8 mouse cellular contexts compared by ENCODE assay signal in the genomic region with DNA sequence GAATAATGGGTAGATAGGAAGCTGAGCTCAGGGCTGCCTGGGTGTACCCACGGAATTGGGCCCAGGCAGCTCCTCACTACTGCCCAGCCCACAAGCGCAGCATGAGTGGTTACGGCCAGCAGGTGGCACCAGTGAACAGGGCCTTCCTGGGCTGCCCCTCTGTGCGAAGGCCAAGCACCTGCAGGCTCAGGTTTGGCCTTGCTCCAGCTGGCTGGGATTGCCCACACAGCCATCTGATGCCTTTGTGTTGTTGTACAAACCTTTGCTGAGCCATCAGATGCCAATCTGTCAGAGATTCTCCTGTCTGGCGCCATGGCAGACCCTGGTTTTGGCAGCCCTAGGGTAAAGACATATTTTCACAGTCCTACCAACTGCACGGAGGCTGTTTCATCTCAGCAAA. TPM values are rescaled to one million over a fixed set of nuclear protein-coding genes. Genes with fewer than 3 reads are reported as not detected.
A peak's percentile ranks its signal among the peaks of the same experiment; 100 is the strongest.
DNase-seq lines count a peak whose midpoint lies in the region; ATAC-seq and TF ChIP-seq lines count a peak whose summit lies in the region.

No protein-coding gene starts in this region.

- no peaks in the 10 kb centered on the region for H3K9me3 ChIP-seq in hindbrain, postnatal 0 days (ENCODE audit: low read length)
- H3K9me3 ChIP-seq in midbrain, embryonic 12.5 days = no peaks in the 10 kb centered on the region

- H3K27ac ChIP-seq in left cerebral cortex, adult 2 months = no peak overlapping the region
- no peak overlapping the region for H3K27ac ChIP-seq in hindbrain, postnatal 0 days
- H3K27ac ChIP-seq in midbrain, embryonic 12.5 days (replicated peaks) = no peak overlapping the region

- no peaks in the 10 kb centered on the region for H3K4me1 ChIP-seq in hindbrain, postnatal 0 days (ENCODE audit: insufficient read depth, low read length)
- no peaks in the 10 kb centered on the region for H3K4me1 ChIP-seq in midbrain, embryonic 12.5 days

- ATAC-seq in hindbrain, postnatal 0 days = peak; percentile 80
- peak; percentile 75 for ATAC-seq in midbrain, embryonic 12.5 days (ENCODE audit: low FRiP score, low read depth)

- no peak overlapping the region for H3K4me3 ChIP-seq in left cerebral cortex, adult 2 months
- H3K4me3 ChIP-seq in hindbrain, postnatal 0 days (ENCODE audit: low read length) = no peak overlapping the region
- no peak overlapping the region for H3K4me3 ChIP-seq in midbrain, embryonic 12.5 days

- DNase-seq in left cerebral cortex, adult 2 months (ENCODE audit: extremely low spot score in 1 of 2, low spot score in 2 of 2) = peak; percentile 55 to 70
- no peak for DNase-seq in left cerebral cortex, adult 8-10 months (ENCODE audit: low spot score in 2 of 2)
- peak; percentile 98 for DNase-seq in cerebellum, adult 9-11 months
- peak; percentile 65 for DNase-seq in forelimb bud, embryonic 11.5 days (ENCODE audit: low read depth, low spot score)
- DNase-seq in hindbrain, postnatal 0 days (ENCODE audit: low spot score) = peak; percentile 91
- peak; percentile 66 to 70 for DNase-seq in layer of hippocampus, postnatal 36 days
- peak; percentile 61 for DNase-seq in spleen, adult 12 weeks (ENCODE audit: low spot score)

- 16% methylated on average over 6 of the region's 6 CpGs for WGBS in hindbrain, postnatal 0 days
- whole genome bisulfite sequencing in midbrain, embryonic 12.5 days = 33% methylated on average over 6 of the region's 6 CpGs

- no peaks in the 10 kb centered on the region for H3K36me3 ChIP-seq in hindbrain, postnatal 0 days (ENCODE audit: insufficient read depth, low read length)
- H3K36me3 ChIP-seq in midbrain, embryonic 12.5 days = no peaks in the 10 kb centered on the region

- H3K4me2 ChIP-seq in hindbrain, postnatal 0 days (ENCODE audit: low read depth, low read length) = no peak overlapping the region
- H3K4me2 ChIP-seq in midbrain, embryonic 12.5 days (replicated peaks) = no peak overlapping the region

- peak; percentile 89 for TF ChIP-seq CTCF in left cerebral cortex, adult 2 months (IDR thresholded peaks at IDR 0.05)
- TF ChIP-seq CTCF in hindbrain, postnatal 0 days (IDR thresholded peaks at IDR 0.05; ENCODE audit: low read depth) = peak; percentile 95

- intact Hi-C loops in left cerebral cortex, adult 2 months (cut with DNase I) = loop anchor here (1.0 kb wide), 1 partner anchor 86 kb away; no protein-coding TSS in a partner anchor

- no peaks in the 10 kb centered on the region for H3K27me3 ChIP-seq in hindbrain, postnatal 0 days (ENCODE audit: insufficient read depth, low read length)
- no peaks in the 10 kb centered on the region for H3K27me3 ChIP-seq in midbrain, embryonic 12.5 days

- H3K9ac ChIP-seq in hindbrain, postnatal 0 days (replicated peaks; ENCODE audit: low read length) = no peak overlapping the region
- no peak overlapping the region for H3K9ac ChIP-seq in midbrain, embryonic 12.5 days (replicated peaks)

RNA-seq across cellular contexts. Expression of a gene that starts 9.4 kb away (rescaled TPM):
- total RNA-seq in left cerebral cortex, adult 2 months (2021) = 10 to 100 TPM; 30.9 to 33.7 TPM
- total RNA-seq in left cerebral cortex, adult 8-10 months (2022) = 10 to 100 TPM; 22.3 to 28.4 (median 27.6) TPM
- 17.3 and 25.7 TPM in 2 replicates for total RNA-seq in hindbrain, postnatal 0 days (2014; rRNA removed)
- polyA plus RNA-seq in hindbrain, postnatal 0 days (2015; fragmentation: Nextera tagmentation; extraction: Ambion mirVana) = 12.4 and 12.7 TPM in 2 replicates
- 10 to 100 TPM; 14.3 to 15.0 TPM for total RNA-seq in layer of hippocampus, postnatal 36 days (2021)
- 10.5 and 13.5 TPM in 2 replicates for polyA plus RNA-seq in midbrain, embryonic 12.5 days (2016; fragmentation: Nextera tagmentation; extraction: Ambion mirVana)

RNA-seq across cellular contexts. Expression of a gene that starts 12.6 kb away (rescaled TPM):
- not detected for total RNA-seq in left cerebral cortex, adult 2 months (2021)
- not detected for total RNA-seq in left cerebral cortex, adult 8-10 months (2022)
- total RNA-seq in hindbrain, postnatal 0 days (2014; rRNA removed) = not detected in 2 replicates
- not detected in 2 replicates for polyA plus RNA-seq in hindbrain, postnatal 0 days (2015; fragmentation: Nextera tagmentation; extraction: Ambion mirVana)
- total RNA-seq in layer of hippocampus, postnatal 36 days (2021) = not detected
- not detected in 2 replicates for polyA plus RNA-seq in midbrain, embryonic 12.5 days (2016; fragmentation: Nextera tagmentation; extraction: Ambion mirVana)

RNA-seq across cellular contexts. Expression of a gene that starts 38.9 kb away (rescaled TPM):
- 100 to 1,000 TPM; 110 to 111 TPM for total RNA-seq in left cerebral cortex, adult 2 months (2021)
- 100 to 1,000 TPM; 102 to 123 (median 113) TPM for total RNA-seq in left cerebral cortex, adult 8-10 months (2022)
- total RNA-seq in hindbrain, postnatal 0 days (2014; rRNA removed) = 93.0 and 100 TPM in 2 replicates
- polyA plus RNA-seq in hindbrain, postnatal 0 days (2015; fragmentation: Nextera tagmentation; extraction: Ambion mirVana) = 86.3 and 86.8 TPM in 2 replicates
- total RNA-seq in layer of hippocampus, postnatal 36 days (2021) = 100 to 1,000 TPM; 103 to 117 TPM
- polyA plus RNA-seq in midbrain, embryonic 12.5 days (2016; fragmentation: Nextera tagmentation; extraction: Ambion mirVana) = 105 and 113 TPM in 2 replicates

Comparison
In these comparisons a context has a peak if more than half of its experiments do, and no peak if none do; other contexts are left out.
1. DNase-seq: peak in left cerebral cortex, adult 2 months (2 of 2), cerebellum, adult 9-11 months (single experiment), forelimb bud, embryonic 11.5 days (single experiment), hindbrain, postnatal 0 days (single experiment), layer of hippocampus, postnatal 36 days (2 of 2) and spleen, adult 12 weeks (single experiment); none in left cerebral cortex, adult 8-10 months (0 of 2).